Mouse (Mus musculus) forebrain, postnatal 0 days (tissue): ENCODE measurements around the gene Vmn2r98. TPM values are rescaled to one million over a fixed set of nuclear protein-coding genes. Genes with fewer than 3 reads are reported as not detected.
"Not testable (repeated sequence)": the region's sequence is repeated elsewhere in the genome, so short reads cannot be mapped to it uniquely, and the experiment has no call there.

Experiments used
- ATAC-seq: fragments of 200-750 bp; cut with Nextera tagmentation; 2 replicates; pipeline ENCODE4 v1.8.0; 2017; ENCODE audit warnings: mild to moderate bottlenecking, moderate library complexity
- DNase-seq: peaks from one replicate; pipeline ENCODE4 v3.0.0-alpha.2; 2015
- H3K27ac ChIP-seq: fragments of 300-500 bp; sonication (generic); 2 replicates; pipeline ENCODE4 v1.5.1; 2014; ENCODE audit warnings: low read depth, mild to moderate bottlenecking, antibody characterized with exemption, low read length, moderate library complexity, mixed read lengths
- H3K27me3 ChIP-seq: fragments of 300-500 bp; sonication (generic); 2 replicates; pipeline ENCODE4 v1.6.1; 2014; ENCODE audit warnings: mild to moderate bottlenecking, low read length, mixed read lengths; ENCODE audit not compliant: insufficient read depth
- H3K36me3 ChIP-seq: fragments of 300-500 bp; sonication (generic); 2 replicates; pipeline ENCODE4 v1.6.1; 2014; ENCODE audit warnings: mild to moderate bottlenecking, moderate library complexity; ENCODE audit not compliant: insufficient read depth
- H3K4me1 ChIP-seq: fragments of 300-500 bp; sonication (generic); 2 replicates; pipeline ENCODE4 v1.6.1; 2014; ENCODE audit warnings: antibody characterized with exemption; ENCODE audit not compliant: insufficient read depth
- H3K4me2 ChIP-seq: fragments of 300-500 bp; sonication (generic); 2 replicates; pipeline ENCODE4 v1.6.1; 2014; ENCODE audit warnings: low read depth, mild to moderate bottlenecking, moderate library complexity
- H3K4me3 ChIP-seq: fragments of 300-500 bp; sonication (generic); 2 replicates; pipeline ENCODE4 v1.5.1; 2014; ENCODE audit warnings: low read depth, low read length, mixed read lengths
- H3K9ac ChIP-seq: fragments of 300-500 bp; sonication (generic); 2 replicates; pipeline ENCODE4 v1.6.1; 2014; ENCODE audit warnings: mild to moderate bottlenecking
- H3K9me3 ChIP-seq: fragments of 300-500 bp; sonication (generic); 2 replicates; pipeline ENCODE4 v1.6.1; 2016; ENCODE audit warnings: low read length
- CTCF ChIP-seq: sonication (generic); IDR thresholded peaks from 2 replicates; pipeline ENCODE4 v1.5.1; 2016; ENCODE audit warnings: antibody characterized with exemption, control low read depth, low read depth
- WGBS: fragments of 180-500 bp; shearing (Covaris S2); extraction: QIAGEN DNeasy Blood & Tissue Kit; methylation state at CpG from one replicate; pipeline ENCODE4 v1.1.7; 2014; 5-methylcytosine and 5-hydroxymethylcytosine counted together
- polyA plus RNA-seq: library from polyadenylated mRNA; unstranded; fragments of >200 nt; fragmentation: Nextera tagmentation; extraction: Ambion mirVana; gene quantifications from 2 replicates; pipeline ENCODE4 v1.2.1, GENCODE M21; 2015
- total RNA-seq: library from RNA; depleted of rRNA; stranded (reverse); fragments of >200 nt; gene quantifications from 2 replicates; pipeline ENCODE4 v1.2.3, GENCODE M21; 2014; rRNA removed

The Vmn2r98 gene
- total RNA-seq (not detected in 2 replicates), polyA plus RNA-seq (not detected in 2 replicates)

DNA sequence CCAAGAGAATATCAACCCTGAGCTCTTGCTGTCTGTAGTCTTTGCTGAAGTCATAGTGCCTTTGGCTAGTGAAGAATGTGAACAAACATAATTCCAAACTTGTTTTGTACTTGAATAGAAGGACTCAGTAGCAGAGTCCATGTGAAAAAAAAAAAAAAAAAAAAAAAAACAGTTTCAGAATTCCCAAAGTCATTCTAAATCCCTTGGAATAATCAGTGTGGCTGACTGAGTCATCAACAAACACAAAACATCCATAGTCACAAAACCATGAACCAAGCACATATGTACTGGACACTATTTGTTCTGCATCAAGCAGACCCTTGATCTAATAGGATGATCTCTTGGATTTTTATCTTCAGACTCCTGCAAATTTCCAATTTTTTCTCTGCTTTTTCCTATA lies at the start of gene Vmn2r98:
Gene Vmn2r98, plus strand, starts transcription at position 301 of the 400 bp plus-strand sequence.
- DNase-seq: not testable (repeated sequence)

DNA sequence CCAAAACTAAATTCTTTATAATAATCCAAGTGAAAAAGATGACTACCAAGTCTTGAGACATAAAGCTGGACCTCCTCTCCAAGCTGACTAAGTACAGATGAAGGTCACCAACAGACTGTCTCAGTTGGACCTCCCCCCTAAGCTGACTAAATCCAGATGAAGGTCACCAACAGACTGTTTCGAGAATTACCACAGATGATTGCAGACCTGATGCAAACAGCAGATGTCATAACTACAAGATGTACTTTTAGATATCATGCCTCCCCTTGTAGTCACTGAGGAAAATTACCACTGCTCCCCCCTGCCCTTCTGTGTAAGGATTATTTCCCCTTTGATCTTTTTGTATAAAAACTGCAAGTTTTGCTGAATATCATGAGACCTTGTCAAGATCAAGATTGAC lies 21.8 kb upstream of the Vmn2r98 start:
- not testable (repeated sequence) for DNase-seq, H3K4me3 ChIP-seq, H3K9me3 ChIP-seq, H3K27ac ChIP-seq, H3K4me2 ChIP-seq, H3K36me3 ChIP-seq, H3K9ac ChIP-seq, H3K4me1 ChIP-seq, ATAC-seq, H3K27me3 ChIP-seq
- WGBS: 71% methylated on average over 1 of the region's 1 CpGs

More for the DNA sequence above, at the start of gene Vmn2r98:
- H3K27ac ChIP-seq, H3K9me3 ChIP-seq, H3K4me3 ChIP-seq, H3K9ac ChIP-seq, H3K27me3 ChIP-seq, ATAC-seq, H3K36me3 ChIP-seq, H3K4me1 ChIP-seq, H3K4me2 ChIP-seq: not testable (repeated sequence)

DNA sequence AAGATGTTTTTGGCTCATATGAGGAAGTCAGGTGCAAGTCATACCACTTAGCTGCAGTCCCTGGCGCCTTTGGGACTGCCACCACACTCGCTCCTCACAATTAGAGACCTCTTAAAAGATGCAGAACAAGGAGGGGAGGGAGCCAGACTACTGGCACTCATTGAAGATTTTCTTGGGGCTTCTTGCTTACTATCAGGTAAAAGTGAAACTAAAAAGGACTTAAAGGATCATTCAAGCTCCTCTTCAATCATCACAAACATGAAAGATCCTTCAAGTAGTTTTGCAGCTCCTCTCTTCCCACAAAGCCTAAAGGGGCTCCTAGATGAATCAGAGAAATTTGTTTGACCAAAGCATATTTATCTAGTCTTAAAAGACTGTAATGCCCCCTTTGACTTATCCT lies 21.3 kb upstream of the Vmn2r98 start:
- no peaks in the 10 kb centered on the region for H3K4me1 ChIP-seq
- no peak overlapping the region for H3K9ac ChIP-seq
- H3K4me3 ChIP-seq: no peak overlapping the region
- no peak for DNase-seq
- H3K27me3 ChIP-seq: no peaks in the 10 kb centered on the region
- TF ChIP-seq CTCF: no peak
- 70% methylated on average over 2 of the region's 2 CpGs for WGBS
- no peak overlapping the region for H3K4me2 ChIP-seq
- H3K36me3 ChIP-seq: no peaks in the 10 kb centered on the region
- no peaks in the 10 kb centered on the region for H3K9me3 ChIP-seq
- H3K27ac ChIP-seq: no peak overlapping the region
- ATAC-seq: no peak

GRCm38 (mm10) chr17:19032721-19033120 lies 20.5 kb upstream of the Vmn2r98 start:
- DNase-seq (no peak), ATAC-seq (no peak)
- WGBS: 62% methylated on average over 3 of the region's 3 CpGs
- Histone ChIP-seq H3K4me1 (no peaks in the 10 kb centered on the region), H3K4me2 (no peak overlapping the region), H3K9ac (no peak overlapping the region), H3K27ac (no peak overlapping the region), H3K4me3 (no peak overlapping the region), H3K9me3 (0 out of 2 replicates have a peak, but pooled peaks cover under 1% of the 10 kb centered on the region), H3K36me3 (no peaks in the 10 kb centered on the region), H3K27me3 (no peaks in the 10 kb centered on the region)
- TF ChIP-seq CTCF: no peak

Other genes starting within 250 kb of the Vmn2r98 start
- not detected in 2 replicates for gene Vmn2r97, start 139.2 kb upstream of the Vmn2r98 start, total RNA-seq
- gene Vmn2r97, start 139.2 kb upstream of the Vmn2r98 start, polyA plus RNA-seq: not detected in 2 replicates